Mouse (Mus musculus) ES-Bruce4 (cell line): ENCODE data around the gene Hist1h2be.

Experiments
- CTCF ChIP-seq: IDR thresholded peaks from one replicate; pipeline ENCODE4 v1.8.1; 2011; ENCODE audit warnings: low read depth, low read length
- EP300 ChIP-seq: IDR thresholded peaks from 2 replicates; pipeline ENCODE4 v1.6.1; 2011; ENCODE audit warnings: low read depth, low read length; ENCODE audit not compliant: insufficient read depth

DNA sequence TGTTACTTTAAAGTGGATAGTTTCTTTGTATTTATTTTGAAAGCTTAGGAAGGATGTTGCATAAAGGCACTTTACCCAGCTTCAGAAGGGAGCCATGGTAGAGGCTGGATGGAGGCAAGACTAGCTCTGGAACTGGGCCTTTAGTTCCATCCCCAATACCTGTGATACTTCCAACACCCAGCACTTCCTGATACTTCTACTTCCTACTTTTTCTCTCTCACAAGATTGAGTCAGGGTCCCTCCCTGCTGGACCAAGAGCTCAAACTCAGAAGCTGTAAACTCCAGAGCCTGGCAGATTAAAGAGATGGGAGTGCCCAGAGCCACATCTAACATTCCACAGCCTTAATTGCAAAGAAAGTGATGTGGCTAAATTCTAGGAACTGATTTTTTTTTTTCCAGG lies 36.6 kb downstream of the Hist1h2be start:
- TF ChIP-seq CTCF = no peak
- no peak for TF ChIP-seq EP300
